Mouse (Mus musculus): ENCODE data around the gene Gfi1b.

The Gfi1b gene

GRCm38 (mm10) chr2:28621664-28622171, at the start of gene Gfi1b:
Gene Gfi1b (minus strand): TSS chr2:28621982.
- peak; percentile 49 for DNase-seq (ENCODE audit: low spot score)

DNA sequence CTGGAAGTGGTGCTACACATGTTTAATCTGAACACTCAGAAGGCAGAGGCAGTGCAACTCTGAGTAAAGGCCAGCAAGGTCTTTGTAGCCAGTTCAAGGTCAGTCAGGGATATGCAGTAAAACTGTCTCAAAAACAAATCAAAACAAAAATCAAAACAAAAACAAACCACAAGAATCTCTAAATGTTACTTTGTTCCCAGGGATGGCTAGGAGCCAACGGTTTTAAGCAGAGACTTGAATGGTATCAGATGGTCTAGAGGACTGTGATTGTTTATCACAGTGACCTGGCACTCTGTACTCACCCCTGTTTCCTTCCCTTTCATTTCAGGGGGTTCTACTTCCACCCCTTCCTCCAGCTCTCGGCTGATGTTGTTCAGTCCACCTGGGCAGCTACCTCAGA, 49.7 kb upstream of the Gfi1b start:
- no peak for DNase-seq (ENCODE audit: low spot score)

DNA sequence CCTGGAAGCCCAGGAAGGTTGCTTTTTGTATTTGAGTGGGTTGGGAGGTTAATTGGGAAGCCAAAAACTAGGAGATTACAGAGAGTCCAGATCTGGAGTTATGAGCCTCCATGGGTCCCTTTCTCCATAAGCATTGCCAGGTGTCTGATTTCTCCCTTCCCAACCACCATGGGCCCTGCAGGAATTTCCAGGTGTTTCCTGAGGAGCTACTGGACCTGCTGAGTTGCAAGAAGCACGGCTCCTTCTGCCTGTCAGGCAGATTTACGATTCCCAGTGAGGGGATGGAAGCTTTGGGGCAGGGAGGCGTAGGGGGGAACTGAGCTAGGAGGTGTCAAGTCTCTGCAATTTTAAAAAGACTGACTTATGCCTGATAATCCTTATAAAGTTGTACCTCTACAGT, 44.0 kb upstream of the Gfi1b start:
- DNase-seq (ENCODE audit: low spot score), result no peak

GRCm38 (mm10) chr2:28662891-28663290, 41.1 kb upstream of the Gfi1b start:
- no peak for DNase-seq (ENCODE audit: low spot score)

- DNase-seq (ENCODE audit: low spot score), result no peak
Measured at GRCm38 (mm10) chr2:28656216-28656615, 34.4 kb upstream of the Gfi1b start.

DNA sequence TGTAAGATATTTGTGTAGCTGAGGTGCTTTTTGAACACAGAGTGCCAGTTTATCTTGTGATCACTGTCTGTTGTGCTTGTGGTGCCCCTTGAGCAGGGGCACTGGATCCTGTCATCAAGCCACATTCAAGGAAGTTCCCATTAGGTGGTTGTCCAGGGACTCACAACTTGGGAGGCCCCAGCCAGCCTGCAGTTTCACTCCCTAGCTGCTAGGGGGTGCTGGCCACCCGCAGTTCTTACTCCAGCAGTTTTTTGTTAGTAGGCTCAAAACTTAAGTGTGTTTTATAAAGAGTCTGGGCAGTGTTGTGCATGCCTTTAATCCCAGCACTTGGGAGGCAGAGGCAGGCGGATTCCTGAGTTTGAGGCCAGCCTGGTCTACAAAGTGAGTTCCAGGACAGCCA, 32.5 kb upstream of the Gfi1b start:
- peak; percentile 34 for DNase-seq (ENCODE audit: low spot score)

DNA sequence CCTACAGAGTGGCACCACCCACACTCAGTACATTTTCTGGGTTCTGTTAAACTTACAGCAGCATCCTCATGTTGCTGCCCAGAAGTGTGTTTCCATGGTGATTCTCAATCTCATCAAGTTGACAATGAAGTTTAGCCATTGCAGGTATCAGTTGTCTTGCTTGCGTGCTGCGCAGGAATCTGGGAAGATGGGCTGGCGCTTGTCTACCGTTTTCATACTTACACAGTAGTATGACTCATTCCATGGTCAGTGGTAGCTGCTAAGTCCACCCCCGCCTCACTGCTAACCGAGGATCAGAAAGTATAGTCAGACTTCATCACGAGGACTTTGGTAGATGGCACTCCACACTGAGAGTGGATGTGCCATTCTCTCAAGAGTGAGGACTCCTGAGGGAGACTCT, 31.6 kb upstream of the Gfi1b start:
- no peak for DNase-seq (ENCODE audit: low spot score)

GRCm38 (mm10) chr2:28650526-28650925, 28.7 kb upstream of the Gfi1b start:
- no peak for DNase-seq (ENCODE audit: low spot score)

DNA sequence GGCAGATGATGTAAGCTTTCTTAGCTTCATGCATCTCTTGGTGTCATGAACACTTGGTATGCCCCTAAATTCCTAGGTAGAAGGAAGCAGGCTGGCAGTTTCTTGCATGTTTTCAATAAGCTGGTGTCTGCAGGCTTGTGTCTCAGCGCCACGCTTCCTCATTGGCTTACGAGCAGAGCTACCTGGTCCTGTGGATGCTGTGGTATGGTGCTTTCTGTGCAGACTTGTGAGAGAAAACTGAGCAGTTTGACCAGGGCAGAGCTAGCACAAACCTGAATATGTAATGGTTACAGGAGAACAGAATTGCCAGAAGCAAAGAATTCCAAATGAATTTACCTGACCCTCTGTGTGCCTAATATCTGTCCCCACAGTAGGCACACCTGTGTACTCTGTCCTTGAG, 21.3 kb upstream of the Gfi1b start:
- no peak for DNase-seq (ENCODE audit: low spot score)

- DNase-seq (ENCODE audit: low spot score), result peak; percentile 24
Measured at GRCm38 (mm10) chr2:28641435-28641941, 19.7 kb upstream of the Gfi1b start.

DNA sequence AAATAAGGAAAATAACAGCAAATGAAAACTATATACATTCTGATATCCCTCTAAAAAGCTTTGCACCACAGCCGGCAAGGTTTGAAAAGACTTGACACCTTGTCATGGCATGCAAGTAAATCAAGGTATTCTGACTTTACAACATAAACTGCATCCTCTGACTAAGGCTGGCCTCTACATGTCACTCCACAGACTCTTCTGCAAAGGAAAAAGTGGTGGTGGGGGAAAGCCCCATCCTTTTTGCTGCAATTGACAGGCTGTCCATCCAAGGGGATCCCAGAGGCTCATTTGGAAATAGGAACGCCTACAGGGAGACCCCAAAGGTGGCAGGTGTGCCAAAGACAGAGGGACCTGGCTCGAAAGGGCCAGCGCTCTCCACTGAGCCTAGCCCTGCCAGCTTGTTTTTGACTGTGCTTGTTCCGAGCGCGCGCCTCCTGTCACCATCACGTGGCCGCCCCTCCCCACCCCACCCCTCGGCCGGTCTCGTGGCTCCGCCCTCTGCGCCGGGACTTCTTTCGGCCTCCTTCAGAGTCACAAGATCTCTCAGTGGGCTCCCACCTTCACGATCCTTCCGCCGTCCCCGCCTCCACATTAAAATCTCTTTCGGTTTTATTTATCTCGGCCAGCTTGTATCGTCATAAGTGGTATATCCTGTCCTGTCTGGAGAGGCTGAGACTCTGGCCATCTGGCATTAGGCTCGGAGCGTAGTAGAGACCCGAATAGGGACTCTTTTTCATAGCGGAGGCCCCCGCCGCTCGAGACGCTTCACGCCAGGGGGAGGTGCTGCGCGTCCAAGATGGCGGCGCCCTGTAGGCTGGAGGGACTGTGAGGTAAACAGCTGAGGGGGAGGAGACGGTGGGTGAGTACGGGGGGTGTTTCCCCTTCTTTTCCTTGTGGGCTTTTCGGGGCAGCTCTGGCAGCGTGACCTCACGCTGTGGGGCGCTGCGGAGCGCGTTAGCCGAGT, 19.0 kb upstream of the Gfi1b start, which contains the start of gene Tsc1:
Gene Tsc1 (plus strand): TSS at position 768 of the 964 bp plus-strand sequence.
- peak; percentile 96 for DNase-seq (ENCODE audit: low spot score)

DNA sequence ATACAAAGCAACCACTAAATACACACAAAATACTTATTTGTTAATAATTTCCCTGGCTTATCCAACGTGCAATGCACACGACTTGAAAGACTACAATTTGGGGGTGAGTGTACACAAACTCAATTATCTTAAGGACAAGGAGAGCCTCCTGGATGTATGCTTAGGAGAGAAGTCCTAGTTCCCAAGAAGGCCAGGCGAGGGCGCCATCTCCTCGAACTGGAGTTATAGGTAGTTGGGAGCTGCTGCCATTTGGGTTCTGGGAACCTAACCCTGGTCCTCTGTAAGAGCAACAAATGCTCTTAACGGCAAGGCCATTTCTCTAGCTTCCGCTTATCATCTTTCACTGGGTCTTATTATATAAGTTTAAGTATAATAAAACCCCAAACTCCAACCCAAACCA, 18.0 kb upstream of the Gfi1b start:
- DNase-seq (ENCODE audit: low spot score), result peak; percentile 66

- peak; percentile 80 for DNase-seq (ENCODE audit: low spot score)
Measured at GRCm38 (mm10) chr2:28638886-28639285, 17.1 kb upstream of the Gfi1b start.

- no peak for DNase-seq (ENCODE audit: low spot score)
Measured at GRCm38 (mm10) chr2:28638352-28638751, 16.6 kb upstream of the Gfi1b start.

DNA sequence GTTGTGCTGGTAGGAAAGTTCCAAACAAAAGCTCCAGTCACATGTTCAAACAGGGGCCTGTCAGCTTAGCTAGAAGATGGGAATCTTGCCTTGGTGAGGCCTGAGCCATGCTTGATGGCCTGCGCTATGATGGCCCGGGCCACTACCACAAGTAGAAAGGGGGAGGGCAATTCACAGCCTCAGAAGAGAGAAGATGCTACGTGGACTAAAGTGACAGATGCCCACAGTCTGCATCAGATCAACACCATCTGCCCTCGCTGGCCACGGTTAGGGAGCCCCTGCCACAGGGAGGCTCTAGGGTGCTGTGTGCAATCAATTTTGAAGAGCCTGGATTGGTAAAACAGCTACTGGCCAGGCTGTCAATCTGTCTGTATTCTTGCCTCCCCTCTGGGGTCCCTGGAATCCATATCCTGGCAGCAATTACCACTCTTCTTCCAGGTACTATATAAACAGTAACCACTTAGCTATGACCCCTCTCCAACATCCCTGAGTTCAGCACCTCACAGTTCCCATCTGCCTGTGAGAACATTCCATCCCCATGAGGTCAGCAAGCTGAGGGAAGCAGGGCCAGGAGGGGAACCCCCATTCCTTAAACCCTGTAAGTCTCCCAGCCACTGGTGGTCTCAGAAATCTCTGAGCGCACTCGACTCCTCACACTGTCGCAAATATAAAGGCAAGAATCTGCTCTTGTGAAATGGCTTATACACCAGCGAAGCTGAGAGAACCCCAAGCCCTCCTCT, 15.5 kb upstream of the Gfi1b start:
- DNase-seq (ENCODE audit: low spot score), result no peak

- DNase-seq (ENCODE audit: low spot score), result no peak
Measured at GRCm38 (mm10) chr2:28635199-28635598, 13.4 kb upstream of the Gfi1b start.

- no peak for DNase-seq (ENCODE audit: low spot score)
Measured at GRCm38 (mm10) chr2:28633136-28633535, 11.4 kb upstream of the Gfi1b start.

DNA sequence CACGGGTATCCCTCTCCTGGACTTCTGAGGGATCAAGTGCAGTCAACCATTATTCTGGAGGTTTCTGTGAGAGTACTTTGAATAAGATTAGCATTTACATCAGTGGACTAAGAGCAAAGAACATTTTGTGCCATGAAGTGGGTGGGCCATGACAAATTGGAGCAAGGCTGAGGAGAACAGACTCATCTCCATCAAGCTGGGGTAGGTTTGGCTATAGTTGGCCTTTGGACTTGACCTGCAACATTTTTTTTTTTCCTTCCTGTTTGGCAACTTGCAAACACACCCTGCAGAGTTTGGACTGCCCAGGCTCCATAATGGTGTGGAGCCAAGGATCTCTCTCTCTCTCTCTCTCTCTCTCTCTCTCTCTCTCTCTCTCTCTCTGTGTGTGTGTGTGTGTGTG, 10.8 kb upstream of the Gfi1b start:
- no peak for DNase-seq (ENCODE audit: low spot score)

DNA sequence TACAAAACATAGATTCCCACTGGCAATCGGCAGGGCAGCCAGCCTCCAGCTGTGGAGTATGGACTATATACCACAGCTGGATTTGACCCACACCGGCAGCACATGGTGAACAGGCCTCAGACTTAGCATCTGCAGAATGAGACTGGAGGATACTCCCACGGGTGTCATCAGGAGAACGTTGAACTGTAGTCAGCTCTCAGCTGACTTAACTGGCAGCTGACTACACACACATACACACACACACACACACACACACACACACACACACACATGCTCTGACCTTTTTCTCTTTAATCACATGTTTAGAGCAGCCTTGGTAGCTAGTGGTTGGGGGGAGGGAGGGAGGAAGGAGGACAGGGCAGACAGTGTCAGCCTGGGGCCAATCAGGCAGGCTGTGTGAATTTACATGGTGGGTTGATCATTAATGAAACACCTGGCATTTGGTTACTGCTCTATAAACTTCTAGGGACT, 8.2 kb upstream of the Gfi1b start:
- no peak for DNase-seq (ENCODE audit: low spot score)

GRCm38 (mm10) chr2:28628053-28628452, 6.3 kb upstream of the Gfi1b start:
- no peak for DNase-seq (ENCODE audit: low spot score)

- DNase-seq (ENCODE audit: low spot score), result no peak
Measured at GRCm38 (mm10) chr2:28626038-28626437, 4.3 kb upstream of the Gfi1b start.

DNA sequence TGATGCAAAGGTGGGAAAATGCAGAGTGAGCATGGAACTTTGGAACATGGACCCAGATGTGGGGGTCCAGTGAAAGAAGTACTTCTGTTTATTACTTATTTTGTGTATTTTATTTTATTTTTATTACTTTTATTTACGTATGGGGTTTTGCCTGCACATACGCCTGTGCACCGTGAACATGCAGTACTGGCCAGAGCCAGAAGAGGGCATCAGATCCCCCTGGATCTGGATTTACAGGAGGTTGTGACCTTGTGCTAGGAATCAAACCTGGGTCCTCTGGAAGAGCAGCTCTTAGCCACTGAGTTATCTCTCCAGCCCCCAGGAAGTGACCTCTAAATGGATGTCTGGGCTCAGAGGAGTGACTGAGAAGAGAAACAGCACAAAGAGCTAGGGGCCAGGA, 3.1 kb upstream of the Gfi1b start:
- no peak for DNase-seq (ENCODE audit: low spot score)

All from embryo, embryonic 10 days (tissue).